22 mouse cellular contexts compared by ENCODE assay signal in genomic region chr15:97499240-97499639, GRCm38 (mm10).
A peak's percentile ranks its signal among the peaks of the same experiment; 100 is the strongest.
DNase-seq lines count a peak whose midpoint lies in the region; TF ChIP-seq lines count a peak whose summit lies in the region.
"Had no signal": no experiment of that assay in that cellular context is flagged by ENCODE, and none has a peak within 500 bp of the region (broad histone marks: within the 10 kb centered on the region; RNA-seq: fewer than 3 reads in every experiment).

No protein-coding gene starts in this region.

- H3K79me2 ChIP-seq in C2C12 (ENCODE audit: control insufficient read depth, insufficient read depth): no peaks in the 10 kb centered on the region

- no peaks in the 10 kb centered on the region for H3K27me3 ChIP-seq in C2C12 (ENCODE audit: control insufficient read depth, insufficient read depth, insufficient read length)
- H3K27me3 ChIP-seq: embryonic facial prominence, embryonic 15.5 days; forebrain, embryonic 13.5 days; heart, embryonic 15.5 days; lung, embryonic 15.5 days; neural tube, embryonic 12.5 days had no signal

- no peaks in the 10 kb centered on the region for H3K79me3 ChIP-seq in C2C12 (ENCODE audit: low read depth)

- no peak overlapping the region for H3K27ac ChIP-seq in left cerebral cortex, adult 2 months
- H3K27ac ChIP-seq: embryonic facial prominence, embryonic 15.5 days; forebrain, embryonic 13.5 days; heart, embryonic 15.5 days; hindbrain, postnatal 0 days; lung, embryonic 15.5 days; neural tube, embryonic 12.5 days had no signal

- H3K4me3 ChIP-seq in lung, adult 2 months (replicated peaks; ENCODE audit: extremely low read depth, low read depth, low read length): no peak overlapping the region
- H3K4me3 ChIP-seq in C2C12 (ENCODE audit: insufficient read depth, poor library complexity, severe bottlenecking): no peak overlapping the region
- no peak overlapping the region for H3K4me3 ChIP-seq in left cerebral cortex, adult 2 months
- H3K4me3 ChIP-seq: embryonic facial prominence, embryonic 15.5 days; forebrain, embryonic 13.5 days; heart, embryonic 15.5 days; lung, embryonic 15.5 days; neural tube, embryonic 12.5 days had no signal

- no peaks in the 10 kb centered on the region for H3K4me1 ChIP-seq in lung, adult 2 months (ENCODE audit: control insufficient read depth, insufficient read depth, low read length)
- H3K4me1 ChIP-seq: embryonic facial prominence, embryonic 15.5 days; forebrain, embryonic 13.5 days; heart, embryonic 15.5 days; lung, embryonic 15.5 days; neural tube, embryonic 12.5 days had no signal

- 41% methylated on average over 5 of the region's 5 CpGs for WGBS in lung, adult 2 months

- TF ChIP-seq POLR2A in lung, adult 2 months (IDR thresholded peaks at IDR 0.05; ENCODE audit: borderline replicate concordance, extremely low read depth, low read depth, low read length): no peak

- no peak overlapping the region for H3ac ChIP-seq in C2C12 (ENCODE audit: control insufficient read depth, insufficient read length, low read depth)

- no peak for TF ChIP-seq CTCF in lung, adult 2 months (IDR thresholded peaks at IDR 0.05; ENCODE audit: insufficient read depth, low read length)
- TF ChIP-seq CTCF in C2C12 (IDR thresholded peaks at IDR 0.05; ENCODE audit: control insufficient read depth, insufficient read depth, insufficient read length): no peak
- TF ChIP-seq CTCF in left cerebral cortex, adult 2 months (IDR thresholded peaks at IDR 0.05): no peak

- DNase-seq in lung, adult 2 months: peak; percentile 19
- DNase-seq in lung, postnatal 10 days: no peak
- DNase-seq in NIH3T3 (ENCODE audit: low read depth): peak; percentile 97
- peak; percentile 31 for DNase-seq in lung, postnatal 25 days (ENCODE audit: low spot score)
- DNase-seq in left cerebral cortex, adult 2 months (ENCODE audit: extremely low spot score in 1 of 2, low spot score in 2 of 2): no peak
- DNase-seq in kidney, postnatal 10 days: no peak
- DNase-seq: adrenal gland, postnatal 36 days; cerebellum, adult 8-10 months; heart, adult 18-20 months; kidney, adult 18-20 months; kidney, postnatal 25 days; layer of hippocampus, adult 9-11 months; liver; right cerebral cortex, postnatal 14 days; thymus, postnatal 36 days had no signal

- intact Hi-C loops in left cerebral cortex, adult 2 months (cut with DNase I): no loop called here

- H3K36me3 ChIP-seq in C2C12 (ENCODE audit: control insufficient read depth, insufficient read depth): no peaks in the 10 kb centered on the region
- H3K36me3 ChIP-seq: embryonic facial prominence, embryonic 15.5 days; heart, embryonic 15.5 days; lung, embryonic 15.5 days; neural tube, embryonic 12.5 days had no signal

TF ChIP-seq in C2C12, 6 proteins besides CTCF, POLR2A, EP300 and RAD21:
- TF ChIP-seq CEBPB (IDR thresholded peaks at IDR 0.05; ENCODE audit: low read depth) (peak; percentile 98), FOSL1 (IDR thresholded peaks at IDR 0.05; ENCODE audit: insufficient read depth, low read length, poor library complexity, severe bottlenecking) (peak; percentile 67), USF1 (IDR thresholded peaks at IDR 0.05; ENCODE audit: low read depth) (no peak), MAX (IDR thresholded peaks at IDR 0.05) (no peak), MYOG (IDR thresholded peaks at IDR 0.05; ENCODE audit: control insufficient read depth, extremely low read depth, insufficient read length) (no peak), MYOD1 (IDR thresholded peaks at IDR 0.05; ENCODE audit: control insufficient read depth, insufficient read length, low read depth) (peak; percentile 62)

Comparison
In these comparisons a context has a peak if more than half of its experiments do, and no peak if none do; other contexts are left out.
1. DNase-seq: peak in lung, adult 2 months (single experiment), NIH3T3 (single experiment) and lung, postnatal 25 days (single experiment); none in lung, postnatal 10 days (single experiment), left cerebral cortex, adult 2 months (0 of 2) and kidney, postnatal 10 days (single experiment).